Mouse (Mus musculus) small intestine, adult 2 months (tissue): Measurements from ENCODE around the gene Urad.

Experiments used
- CTCF ChIP-seq: fragments of 200-500 bp; IDR thresholded peaks from 2 replicates; pipeline ENCODE4 v1.5.1; 2012; ENCODE audit warnings: low read depth, mild to moderate bottlenecking, control low read depth, inconsistent platforms, low read length, moderate library complexity, mixed read lengths; ENCODE audit not compliant: insufficient replicate concordance, insufficient read length; ENCODE audit errors: extremely low read depth
- POLR2A ChIP-seq: fragments of 200-500 bp; IDR thresholded peaks from 2 replicates; pipeline ENCODE4 v1.6.1; 2012; ENCODE audit warnings: low read depth, mild to moderate bottlenecking, control low read depth, inconsistent platforms, low read length, moderate library complexity

DNA sequence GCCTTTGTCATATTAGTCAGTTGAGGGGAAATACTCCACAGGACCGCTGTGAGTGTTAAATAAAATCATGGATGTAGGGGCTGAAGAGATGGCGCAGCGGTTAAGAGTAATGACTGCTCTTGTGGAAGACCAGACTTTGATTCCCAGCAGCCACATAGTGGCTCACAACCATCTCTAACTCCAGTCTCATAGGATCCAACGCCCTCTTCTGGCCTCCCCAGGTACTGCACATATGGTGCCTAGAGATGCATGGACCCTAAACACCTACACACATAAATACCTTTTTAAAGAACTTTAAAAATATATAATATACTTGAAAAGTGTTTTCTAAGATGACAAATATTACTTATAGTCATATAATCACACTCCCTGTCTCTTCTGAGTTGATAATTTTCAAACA is 37.9 kb downstream of the Urad start:
- peak; percentile 11; the same call in 1 of the 2 replicates for TF ChIP-seq CTCF
- TF ChIP-seq POLR2A: no peak
